Mouse (Mus musculus): ENCODE measurements at regions not wholly inside any gene's neighbourhood (a gene's known extent, or its start where the extent isn't known, plus 50 kb on each side); places are given as distances from the start of the nearest gene placed in this dataset.

DNA sequence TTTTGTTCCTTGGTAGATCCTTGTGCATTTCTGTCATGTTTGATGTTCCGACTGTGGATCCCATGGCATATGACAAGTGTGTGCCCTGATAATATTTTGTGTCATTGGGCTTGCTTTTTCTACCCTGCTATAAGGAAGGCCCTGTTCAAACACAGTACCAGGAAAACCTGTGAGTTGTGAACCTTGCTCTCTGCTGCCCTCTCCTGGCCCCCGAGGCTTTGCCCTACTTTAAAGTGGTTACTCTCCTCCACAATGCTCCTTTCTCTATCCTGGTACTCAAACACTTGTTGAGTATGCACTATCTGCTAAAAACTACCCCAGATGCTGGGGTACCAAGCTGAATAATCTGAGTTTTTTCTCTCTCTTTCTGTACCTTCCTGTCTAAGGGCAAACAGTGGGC, 62.1 kb upstream of the Mphosph6 start:
- Histone ChIP-seq H3K4me2 (no peak overlapping the region), H3K9ac (ENCODE audit: low read depth, low read length) (no peak overlapping the region), H3K27me3 (replicated peaks; ENCODE audit: control insufficient read depth, insufficient read depth, low read length) (no peaks in the 10 kb centered on the region), H3K27ac (ENCODE audit: low read depth, low read length) (no peak overlapping the region), H3K9me3 (ENCODE audit: control insufficient read depth, low read length) (no peaks in the 10 kb centered on the region), H3K4me1 (replicated peaks; ENCODE audit: control insufficient read depth, insufficient read depth, low read length) (no peaks in the 10 kb centered on the region), H3K4me3 (ENCODE audit: low read depth, low read length) (no peak overlapping the region), H3K36me3 (ENCODE audit: control insufficient read depth, insufficient read depth, low read length) (no peaks in the 10 kb centered on the region)
- DNase-seq (ENCODE audit: low spot score) (peak; percentile 64), ATAC-seq (replicated peaks; ENCODE audit: low FRiP score) (peak; percentile 70)
- 35% methylated on average over 2 of the region's 2 CpGs for WGBS

DNA sequence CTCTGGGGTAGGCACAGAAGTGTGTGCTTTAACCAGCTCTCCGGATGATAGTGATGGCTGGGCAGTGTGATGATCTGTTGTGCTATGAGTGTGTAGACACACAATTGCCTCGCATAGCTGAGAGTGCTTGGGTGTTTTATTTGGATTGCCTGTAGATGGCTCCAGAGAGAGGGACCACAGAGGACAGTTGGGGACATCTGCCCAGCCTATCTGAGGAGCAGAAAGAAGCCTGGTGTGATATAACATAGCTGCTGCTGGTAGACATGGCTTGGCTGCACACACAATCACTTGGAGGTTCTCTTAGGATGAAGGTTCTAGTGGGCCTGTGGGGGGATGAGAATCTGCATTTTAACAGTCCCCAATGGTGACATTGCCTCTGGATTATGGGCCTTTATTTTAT, 60.6 kb upstream of the Mphosph6 start:
- Histone ChIP-seq H3K4me1 (replicated peaks; ENCODE audit: control insufficient read depth, insufficient read depth, low read length) (no peaks in the 10 kb centered on the region), H3K27ac (ENCODE audit: low read depth, low read length) (no peak overlapping the region), H3K4me2 (no peak overlapping the region), H3K36me3 (ENCODE audit: control insufficient read depth, insufficient read depth, low read length) (no peaks in the 10 kb centered on the region), H3K4me3 (ENCODE audit: low read depth, low read length) (no peak overlapping the region), H3K9me3 (ENCODE audit: control insufficient read depth, low read length) (no peaks in the 10 kb centered on the region), H3K9ac (ENCODE audit: low read depth, low read length) (no peak overlapping the region), H3K27me3 (replicated peaks; ENCODE audit: control insufficient read depth, insufficient read depth, low read length) (no peaks in the 10 kb centered on the region)
- 36% methylated on average over 2 of the region's 2 CpGs for WGBS
- no peak for DNase-seq (ENCODE audit: low spot score)
- peak; percentile 45; the same call in 1 of the 2 replicates for ATAC-seq (replicated peaks; ENCODE audit: low FRiP score)

DNA sequence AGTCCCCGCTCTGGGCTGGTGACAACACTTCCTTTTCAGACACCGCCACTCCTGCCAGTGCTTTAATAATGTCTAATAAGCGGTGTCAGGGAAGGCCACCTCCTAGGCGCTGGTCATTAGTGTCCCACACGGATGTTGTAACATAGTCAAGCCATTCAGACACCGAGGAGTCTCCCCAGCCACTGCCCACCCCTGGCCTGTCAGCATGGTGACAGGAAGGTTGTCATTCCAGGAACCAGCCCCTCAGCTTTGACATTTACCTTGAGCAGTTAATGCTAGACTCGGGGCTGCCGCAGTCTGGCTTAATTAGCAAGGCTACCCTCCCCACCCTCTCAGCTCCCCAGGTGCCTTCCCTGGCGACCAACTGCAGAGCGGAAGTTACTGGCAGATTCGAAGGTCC, 58.0 kb upstream of the Mphosph6 start:
- Histone ChIP-seq H3K27ac (ENCODE audit: low read depth, low read length) (no peak overlapping the region), H3K9ac (ENCODE audit: low read depth, low read length) (no peak overlapping the region), H3K4me2 (peak overlapping the region; percentile 21), H3K4me1 (replicated peaks; ENCODE audit: control insufficient read depth, insufficient read depth, low read length) (no peaks in the 10 kb centered on the region; the same call in 1 of the 2 replicates), H3K9me3 (ENCODE audit: control insufficient read depth, low read length) (no peaks in the 10 kb centered on the region), H3K4me3 (ENCODE audit: low read depth, low read length) (no peak overlapping the region), H3K36me3 (ENCODE audit: control insufficient read depth, insufficient read depth, low read length) (no peaks in the 10 kb centered on the region), H3K27me3 (replicated peaks; ENCODE audit: control insufficient read depth, insufficient read depth, low read length) (no peaks in the 10 kb centered on the region)
- no peak for DNase-seq (ENCODE audit: low spot score)
- 15% methylated on average over 11 of the region's 11 CpGs for WGBS
- ATAC-seq (replicated peaks; ENCODE audit: low FRiP score), result no peak

DNA sequence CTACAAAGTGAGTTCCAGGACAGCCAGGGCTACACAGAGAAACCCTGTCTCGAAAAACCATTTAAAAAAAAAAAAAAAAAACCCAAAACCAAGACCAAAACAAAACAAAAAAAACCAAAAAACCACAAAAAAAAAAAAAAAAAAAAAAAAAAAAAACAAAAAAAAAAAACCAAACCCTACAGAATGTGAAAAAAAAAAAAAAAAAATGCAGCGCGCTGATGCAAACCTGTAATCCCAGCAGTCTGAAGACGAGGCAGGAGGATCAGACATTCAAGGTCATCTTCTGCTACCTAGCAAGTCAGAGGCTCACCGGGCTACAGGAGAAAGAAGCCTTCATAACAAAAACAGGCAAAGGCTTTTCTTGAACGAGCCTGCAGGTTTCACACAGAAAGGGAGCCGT, 57.4 kb upstream of the Mphosph6 start:
- no peak for DNase-seq (ENCODE audit: low spot score)
- Histone ChIP-seq H3K36me3 (ENCODE audit: control insufficient read depth, insufficient read depth, low read length) (no peaks in the 10 kb centered on the region), H3K27me3 (replicated peaks; ENCODE audit: control insufficient read depth, insufficient read depth, low read length) (no peaks in the 10 kb centered on the region), H3K4me3 (ENCODE audit: low read depth, low read length) (no peak overlapping the region), H3K9me3 (ENCODE audit: control insufficient read depth, low read length) (no peaks in the 10 kb centered on the region), H3K9ac (ENCODE audit: low read depth, low read length) (no peak overlapping the region), H3K4me2 (no peak overlapping the region), H3K27ac (ENCODE audit: low read depth, low read length) (no peak overlapping the region), H3K4me1 (replicated peaks; ENCODE audit: control insufficient read depth, insufficient read depth, low read length) (peaks cover 6% of the 10 kb centered on the region; the same call in 1 of the 2 replicates)
- ATAC-seq (replicated peaks; ENCODE audit: low FRiP score), result no peak
- WGBS, result 66% methylated on average over 7 of the region's 7 CpGs

DNA sequence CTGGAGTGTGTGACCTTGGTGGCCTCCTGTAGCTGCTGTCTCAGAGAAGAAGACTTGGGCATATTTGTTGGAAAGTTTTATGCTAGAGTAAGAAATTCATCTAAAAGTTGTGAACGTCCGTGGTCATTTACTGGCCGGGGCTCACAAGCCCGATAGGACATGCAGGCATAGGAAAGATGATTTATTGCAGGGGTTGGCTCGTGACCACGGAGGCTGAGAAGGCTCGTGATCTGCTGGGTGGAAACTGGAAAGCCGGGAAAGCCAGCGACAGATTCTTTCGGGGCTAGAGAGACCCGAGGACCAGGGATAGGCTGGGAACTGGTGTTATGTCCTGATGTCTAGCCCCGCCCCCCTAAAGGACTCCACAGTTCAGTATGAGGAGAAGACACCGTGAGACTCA, 54.4 kb upstream of the Mphosph6 start:
- 77% methylated on average over 13 of the region's 13 CpGs for WGBS
- no peak for ATAC-seq (replicated peaks; ENCODE audit: low FRiP score)
- no peak overlapping the region for H3K4me3 ChIP-seq (ENCODE audit: low read depth, low read length)

DNA sequence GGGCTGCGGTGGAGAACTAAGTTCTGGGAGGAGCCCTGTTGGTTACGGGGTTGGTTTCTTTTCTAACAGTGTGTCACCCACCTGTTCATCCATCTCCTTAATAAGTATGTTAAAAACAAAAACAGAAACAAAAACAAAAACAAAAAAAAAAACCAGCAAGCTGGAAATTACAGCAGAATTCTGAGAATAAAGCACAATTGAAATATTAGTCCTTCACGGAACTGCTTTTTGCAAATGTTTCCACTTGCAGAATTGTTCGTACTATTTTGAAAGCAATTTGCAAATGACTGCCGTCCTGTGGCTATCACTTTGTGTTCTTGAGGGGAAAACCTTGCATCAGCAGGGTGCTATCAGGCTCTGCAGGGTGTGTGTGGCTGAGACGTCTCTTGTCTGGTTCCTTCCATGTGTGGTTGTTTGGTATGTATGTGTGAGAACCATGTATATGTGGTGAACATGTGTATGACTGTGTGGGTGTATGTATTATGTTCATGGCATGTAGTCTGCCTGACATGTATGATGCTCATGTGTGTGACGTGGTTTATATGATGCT, 53.3 kb upstream of the Mphosph6 start:
- Histone ChIP-seq H3K4me2 (peak overlapping the region; percentile 42), H3K9me3 (ENCODE audit: control insufficient read depth, low read length) (no peaks in the 10 kb centered on the region), H3K9ac (ENCODE audit: low read depth, low read length) (no peak overlapping the region), H3K4me1 (replicated peaks; ENCODE audit: control insufficient read depth, insufficient read depth, low read length) (peaks cover 8% of the 10 kb centered on the region; the same call in 1 of the 2 replicates), H3K4me3 (ENCODE audit: low read depth, low read length) (no peak overlapping the region), H3K27me3 (replicated peaks; ENCODE audit: control insufficient read depth, insufficient read depth, low read length) (no peaks in the 10 kb centered on the region), H3K36me3 (ENCODE audit: control insufficient read depth, insufficient read depth, low read length) (no peaks in the 10 kb centered on the region), H3K27ac (ENCODE audit: low read depth, low read length) (peak overlapping the region; percentile 36)
- DNase-seq (ENCODE audit: low spot score) (no peak), ATAC-seq (replicated peaks; ENCODE audit: low FRiP score) (peak; percentile 65)
- WGBS, result 72% methylated on average over 7 of the region's 7 CpGs

More for the DNA sequence above, 54.4 kb upstream of the Mphosph6 start:
- Histone ChIP-seq H3K27ac (ENCODE audit: low read depth, low read length) (no peak overlapping the region), H3K9ac (ENCODE audit: low read depth, low read length) (no peak overlapping the region), H3K4me2 (no peak overlapping the region), H3K27me3 (replicated peaks; ENCODE audit: control insufficient read depth, insufficient read depth, low read length) (no peaks in the 10 kb centered on the region), H3K36me3 (ENCODE audit: control insufficient read depth, insufficient read depth, low read length) (no peaks in the 10 kb centered on the region), H3K9me3 (ENCODE audit: control insufficient read depth, low read length) (no peaks in the 10 kb centered on the region), H3K4me1 (replicated peaks; ENCODE audit: control insufficient read depth, insufficient read depth, low read length) (peaks cover 6% of the 10 kb centered on the region; the same call in 1 of the 2 replicates)
- DNase-seq (ENCODE audit: low spot score), result no peak

DNA sequence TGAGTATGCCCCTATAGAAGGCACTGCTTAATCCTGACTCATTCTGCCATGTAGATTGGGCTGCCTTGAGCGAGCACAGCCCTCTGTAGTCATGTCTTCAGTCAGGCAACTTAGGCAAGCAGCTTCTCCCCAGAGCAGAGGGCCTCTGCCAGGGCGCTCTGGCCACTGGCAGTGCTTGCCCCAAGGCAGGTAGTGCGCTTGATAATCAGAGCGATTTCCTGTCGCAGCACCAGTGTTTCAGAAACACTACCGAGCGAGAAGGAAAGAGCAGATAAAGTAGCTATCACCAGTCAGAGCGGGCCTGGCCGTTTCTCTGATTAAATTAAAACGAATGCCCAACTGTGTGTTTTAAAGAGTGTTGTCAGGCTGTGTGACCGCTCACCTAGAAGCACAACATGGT, 52.6 kb upstream of the Mphosph6 start:
- H3K4me2 ChIP-seq, result peak overlapping the region; percentile 42
- peak overlapping the region; percentile 36 for H3K27ac ChIP-seq (ENCODE audit: low read depth, low read length)
- H3K36me3 ChIP-seq (ENCODE audit: control insufficient read depth, insufficient read depth, low read length), result no peaks in the 10 kb centered on the region
- H3K4me1 ChIP-seq (replicated peaks; ENCODE audit: control insufficient read depth, insufficient read depth, low read length), result peaks cover 10% of the 10 kb centered on the region; the same call in 1 of the 2 replicates
- no peak overlapping the region for H3K4me3 ChIP-seq (ENCODE audit: low read depth, low read length)
- ATAC-seq (replicated peaks; ENCODE audit: low FRiP score) (peak; percentile 67), DNase-seq (ENCODE audit: low spot score) (no peak)
- H3K27me3 ChIP-seq (replicated peaks; ENCODE audit: control insufficient read depth, insufficient read depth, low read length), result no peaks in the 10 kb centered on the region
- WGBS, result 52% methylated on average over 11 of the region's 11 CpGs
- no peak overlapping the region for H3K9ac ChIP-seq (ENCODE audit: low read depth, low read length)
- no peaks in the 10 kb centered on the region for H3K9me3 ChIP-seq (ENCODE audit: control insufficient read depth, low read length)

DNA sequence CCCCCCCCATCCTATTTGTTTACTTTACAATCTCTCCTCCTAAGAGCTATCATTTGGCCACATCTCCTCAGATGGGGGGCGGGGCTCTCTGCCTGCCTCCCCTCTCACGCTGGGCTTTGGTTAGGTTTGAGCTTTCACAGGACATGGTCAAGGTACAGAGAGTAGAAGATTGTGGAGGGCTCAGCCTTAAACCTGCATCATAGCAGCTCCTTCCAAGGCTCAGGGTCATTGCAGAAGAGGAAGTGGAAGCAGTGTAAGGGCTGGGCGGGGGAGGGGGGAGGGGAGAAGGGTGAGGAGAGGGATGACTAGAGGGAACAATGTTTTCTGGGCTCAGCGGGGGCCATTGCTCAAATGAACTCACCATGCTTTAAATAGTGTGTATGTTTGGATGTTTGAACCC, 51.7 kb upstream of the Mphosph6 start:
- WGBS, result 29% methylated on average over 4 of the region's 4 CpGs
- H3K4me2 ChIP-seq, result no peak overlapping the region
- no peaks in the 10 kb centered on the region for H3K9me3 ChIP-seq (ENCODE audit: control insufficient read depth, low read length)
- ATAC-seq (replicated peaks; ENCODE audit: low FRiP score) (peak; percentile 21; the same call in 1 of the 2 replicates), DNase-seq (ENCODE audit: low spot score) (no peak)
- peaks cover 10% of the 10 kb centered on the region; the same call in 1 of the 2 replicates for H3K4me1 ChIP-seq (replicated peaks; ENCODE audit: control insufficient read depth, insufficient read depth, low read length)
- no peak overlapping the region for H3K27ac ChIP-seq (ENCODE audit: low read depth, low read length)
- no peak overlapping the region for H3K4me3 ChIP-seq (ENCODE audit: low read depth, low read length)
- H3K27me3 ChIP-seq (replicated peaks; ENCODE audit: control insufficient read depth, insufficient read depth, low read length), result no peaks in the 10 kb centered on the region
- H3K36me3 ChIP-seq (ENCODE audit: control insufficient read depth, insufficient read depth, low read length), result no peaks in the 10 kb centered on the region
- H3K9ac ChIP-seq (ENCODE audit: low read depth, low read length), result no peak overlapping the region

DNA sequence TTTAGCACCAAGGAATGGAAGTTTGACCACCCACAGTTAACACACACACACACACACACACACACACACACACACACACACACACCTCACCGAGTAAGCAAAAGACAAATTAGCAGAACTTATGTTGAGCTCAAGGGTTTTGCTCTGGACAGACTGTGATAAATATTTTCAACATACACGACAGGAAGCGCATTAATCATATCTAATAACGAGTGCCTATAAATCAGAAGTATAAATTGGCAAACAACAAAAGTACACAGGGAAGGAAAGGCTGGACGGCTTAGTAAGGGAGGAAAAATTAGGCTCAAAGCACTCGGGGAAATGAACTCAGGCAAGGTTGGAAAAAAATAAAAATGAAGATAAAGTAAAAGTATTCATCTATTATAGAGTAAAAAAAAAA, 50.8 kb upstream of the Mphosph6 start:
- H3K4me3 ChIP-seq (ENCODE audit: low read depth, low read length), result no peak overlapping the region
- H3K36me3 ChIP-seq (ENCODE audit: control insufficient read depth, insufficient read depth, low read length), result no peaks in the 10 kb centered on the region
- no peaks in the 10 kb centered on the region for H3K27me3 ChIP-seq (replicated peaks; ENCODE audit: control insufficient read depth, insufficient read depth, low read length)
- no peak overlapping the region for H3K4me2 ChIP-seq
- H3K9me3 ChIP-seq (ENCODE audit: control insufficient read depth, low read length), result no peaks in the 10 kb centered on the region
- H3K27ac ChIP-seq (ENCODE audit: low read depth, low read length), result no peak overlapping the region
- H3K9ac ChIP-seq (ENCODE audit: low read depth, low read length), result no peak overlapping the region
- 71% methylated on average over 6 of the region's 6 CpGs for WGBS
- DNase-seq (ENCODE audit: low spot score), result no peak
- peaks cover 10% of the 10 kb centered on the region; the same call in 1 of the 2 replicates for H3K4me1 ChIP-seq (replicated peaks; ENCODE audit: control insufficient read depth, insufficient read depth, low read length)
- ATAC-seq (replicated peaks; ENCODE audit: low FRiP score), result no peak
